Mouse (Mus musculus): ENCODE data around the gene Tmem223. TPM values are rescaled to one million over a fixed set of nuclear protein-coding genes. Genes with fewer than 3 reads are reported as not detected.
A peak's percentile ranks its signal among the peaks of the same experiment; 100 is the strongest.

Tmem223 gene
- total and polyA plus RNA-seq, 3 experiments: 7.5 to 23.2 TPM; not detected in 1

DNA sequence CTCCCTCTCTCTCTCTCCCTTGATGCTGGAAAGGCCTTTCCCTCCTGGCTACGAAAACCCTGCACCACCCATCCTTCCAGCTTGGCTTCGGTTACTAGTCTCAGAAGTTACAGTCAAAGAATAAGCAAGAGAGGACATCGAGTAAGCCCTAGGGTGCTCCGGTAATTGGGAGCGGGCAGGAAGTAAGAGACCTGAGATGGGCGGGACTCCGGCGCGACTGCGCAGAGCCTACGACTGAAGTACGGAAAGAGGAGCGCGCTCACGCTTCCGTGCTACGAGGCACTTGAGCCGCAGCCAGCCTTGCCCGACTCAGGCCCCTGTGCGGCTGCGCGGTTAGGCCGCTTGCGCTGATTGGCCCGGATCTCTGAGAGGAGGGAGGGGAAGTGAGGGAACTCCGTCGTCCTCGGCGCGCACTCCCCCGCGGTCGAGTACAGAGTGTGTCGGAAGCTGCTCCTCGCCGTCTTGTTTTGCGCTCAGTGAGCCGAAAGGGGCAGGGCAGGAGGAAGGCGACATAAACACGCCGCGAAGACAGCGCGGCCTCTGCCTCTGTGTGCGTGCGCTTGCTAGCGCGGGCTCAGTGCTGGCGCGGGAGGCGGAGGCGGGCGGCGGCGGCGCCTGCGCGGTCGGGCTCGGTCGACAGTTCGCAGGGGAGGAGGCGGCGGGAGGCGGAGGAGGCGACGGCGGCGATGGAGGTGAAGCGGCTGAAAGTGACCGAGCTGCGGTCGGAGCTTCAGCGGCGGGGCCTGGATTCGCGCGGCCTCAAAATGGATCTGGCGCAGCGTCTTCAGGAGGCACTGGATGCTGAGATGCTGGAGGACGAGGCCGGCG lies 49.0 kb downstream of the Tmem223 start, which contains the start of gene Hnrnpul2 (continued):
- TF ChIP-seq EP300 (IDR thresholded peaks at IDR 0.05; ENCODE audit: low read depth in 1 of 2, low read length in 2 of 2) (peak in 1 of 2 experiments; percentile 36; a peak in 2 of 4 replicates), ZC3H11A (IDR thresholded peaks at IDR 0.05; ENCODE audit: low read depth, low read length) (no peak), NELFE (IDR thresholded peaks at IDR 0.05; ENCODE audit: low read depth, low read length) (peak; percentile 96), RCOR1 (IDR thresholded peaks at IDR 0.05; ENCODE audit: low read depth, low read length) (no peak), NRF1 (IDR thresholded peaks at IDR 0.05; ENCODE audit: insufficient read depth, low read depth, low read length, poor library complexity, severe bottlenecking) (peak; percentile 85), GABPA (IDR thresholded peaks at IDR 0.05; ENCODE audit: low read depth, low read length) (no peak), HCFC1 (IDR thresholded peaks at IDR 0.05; ENCODE audit: low read depth, low read length) (peak; percentile 62), ZNF384 (IDR thresholded peaks at IDR 0.05; ENCODE audit: low read depth, low read length) (no peak; the same call in 1 of the 2 replicates), SMC3 (IDR thresholded peaks at IDR 0.05; ENCODE audit: low read depth, low read length) (no peak)

- Histone ChIP-seq H3K36me3 (ENCODE audit: control insufficient read depth in 1 of 2, insufficient read depth in 2 of 2, low read length in 2 of 2) (peaks cover 21 to 28% of the 10 kb centered on the region in 2 experiments), H3K4me1 (ENCODE audit: control insufficient read depth in 1 of 2, insufficient read depth in 2 of 2, low read length in 2 of 2) (peaks cover 5 to 11% of the 10 kb centered on the region in 2 experiments; a peak in 3 of 4 replicates), H3K9me3 (replicated peaks; ENCODE audit: insufficient read depth, low read length) (no peaks in the 10 kb centered on the region), H3K27ac (ENCODE audit: control insufficient read depth, low read depth, low read length) (peak overlapping the region; percentile 98), H3K9ac (ENCODE audit: control insufficient read depth, low read depth, low read length, poor library complexity, severe bottlenecking) (peak overlapping the region; percentile 93), H3K79me2 (ENCODE audit: control insufficient read depth, insufficient read depth, low read length, poor library complexity) (peaks cover 56% of the 10 kb centered on the region), H3K27me3 (ENCODE audit: control insufficient read depth in 1 of 2, insufficient read depth in 2 of 2, low read length in 2 of 2) (no peaks in the 10 kb centered on the region), H3K4me3 (ENCODE audit: control insufficient read depth in 1 of 2, insufficient read depth in 1 of 2, low read depth in 2 of 2, low read length in 2 of 2) (peak overlapping the region; percentile 96 to 98)
- TF ChIP-seq TBP (IDR thresholded peaks at IDR 0.05; ENCODE audit: low read depth, low read length): no peak
- peak in 1 of 2 experiments; percentile 34; a peak in 1 of 4 replicates for TF ChIP-seq POLR2A (IDR thresholded peaks at IDR 0.05; ENCODE audit: control insufficient read depth in 1 of 2, insufficient read depth in 1 of 2, low read depth in 1 of 2, low read length in 2 of 2, poor library complexity in 1 of 2)
- no peak for TF ChIP-seq GABPA (IDR thresholded peaks at IDR 0.05; ENCODE audit: low read depth, low read length)
- TF ChIP-seq CHD1 (IDR thresholded peaks at IDR 0.05; ENCODE audit: low read depth, low read length): peak; percentile 16; the same call in 1 of the 2 replicates
- TF ChIP-seq USF1 (IDR thresholded peaks at IDR 0.05; ENCODE audit: low read depth, low read length): no peak
- TF ChIP-seq UBTF (IDR thresholded peaks at IDR 0.05; ENCODE audit: borderline replicate concordance, insufficient read depth, low read depth, low read length): peak; percentile 69; the same call in 1 of the 2 replicates
- no peak for TF ChIP-seq MAFK (IDR thresholded peaks at IDR 0.05; ENCODE audit: borderline replicate concordance, low read depth, low read length)
- TF ChIP-seq POLR2AphosphoS2 (IDR thresholded peaks at IDR 0.05; ENCODE audit: low read length): no peak
- TF ChIP-seq GATA1 (IDR thresholded peaks at IDR 0.05; ENCODE audit: low read depth, low read length): no peak
- no peak for TF ChIP-seq CHD2 (IDR thresholded peaks at IDR 0.05; ENCODE audit: low read length)
- peak; percentile 66 for DNase-seq (ENCODE audit: low read depth, low spot score)
Measured at GRCm38 (mm10) chr19:8820424-8820956, 49.7 kb downstream of the Tmem223 start.

Data from MEL (cell line).